Mouse (Mus musculus): ENCODE results near the gene E030025P04Rik.

Gene E030025P04Rik

DNA sequence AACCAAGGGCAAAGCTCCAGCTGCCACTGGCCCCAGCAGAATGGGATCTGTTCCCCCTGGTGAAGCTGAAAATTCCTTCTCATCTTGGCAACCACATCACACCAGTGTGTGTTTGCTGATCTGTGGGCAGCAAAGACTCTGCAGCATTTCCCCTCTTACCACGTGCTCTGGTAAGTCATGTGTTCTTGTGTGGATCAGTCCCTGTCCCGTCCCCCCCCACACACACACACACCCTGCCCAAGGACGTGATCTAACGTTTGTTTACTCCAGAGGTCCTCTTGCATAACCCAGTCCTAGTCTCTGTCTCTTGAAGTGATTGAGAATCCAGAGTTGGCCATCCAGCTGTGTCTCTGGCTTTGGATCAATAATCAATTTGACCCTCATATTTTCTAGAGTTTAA lies at the start of gene E030025P04Rik:
Gene E030025P04Rik, minus strand, starts transcription at position 134 of the 400 bp plus-strand sequence.
- DNase-seq: peak; percentile 2

DNA sequence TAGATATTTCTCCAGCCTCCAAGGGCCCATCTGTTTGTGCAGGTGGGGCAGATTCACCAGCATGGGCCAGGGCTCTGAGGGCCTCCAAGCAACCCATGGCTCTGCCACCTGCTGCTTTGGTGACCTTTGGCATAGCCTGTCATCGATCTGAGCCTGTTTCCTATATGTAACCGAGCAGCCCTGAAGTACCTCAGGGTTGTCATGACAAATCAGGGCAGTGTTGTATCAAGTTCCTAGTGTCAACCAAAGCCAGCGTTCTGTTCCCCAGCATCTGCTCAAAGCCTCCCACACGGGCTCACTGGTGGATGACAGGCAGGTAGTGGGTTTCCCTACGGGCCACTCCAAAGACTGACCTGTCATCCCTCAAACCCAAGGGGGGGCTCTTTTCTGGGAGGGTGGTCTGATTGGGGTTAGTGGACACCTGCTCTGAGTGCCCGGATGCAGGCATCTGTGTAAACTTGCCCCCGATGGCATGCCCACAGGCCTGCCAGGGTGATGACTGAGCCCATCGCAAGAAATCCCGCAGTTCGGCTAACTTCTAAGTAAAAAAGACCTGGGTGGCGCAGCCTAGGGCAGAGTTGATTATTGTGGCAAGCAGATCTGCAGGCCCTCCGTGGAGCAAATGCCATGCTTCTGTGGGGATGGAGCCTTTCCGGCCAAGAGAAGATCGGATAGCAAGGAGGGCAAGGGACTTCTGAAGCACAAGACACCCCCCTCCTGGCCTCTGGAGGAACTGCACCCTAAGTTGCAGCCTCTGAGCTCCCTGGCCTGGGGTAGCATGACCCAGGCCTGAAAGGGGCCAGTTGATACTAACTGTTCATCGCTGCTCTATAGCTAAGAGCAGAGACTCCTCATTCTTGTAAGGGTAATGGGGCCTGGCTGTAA lies 48.7 kb upstream of the E030025P04Rik start:
- DNase-seq: peak; percentile 44

DNA sequence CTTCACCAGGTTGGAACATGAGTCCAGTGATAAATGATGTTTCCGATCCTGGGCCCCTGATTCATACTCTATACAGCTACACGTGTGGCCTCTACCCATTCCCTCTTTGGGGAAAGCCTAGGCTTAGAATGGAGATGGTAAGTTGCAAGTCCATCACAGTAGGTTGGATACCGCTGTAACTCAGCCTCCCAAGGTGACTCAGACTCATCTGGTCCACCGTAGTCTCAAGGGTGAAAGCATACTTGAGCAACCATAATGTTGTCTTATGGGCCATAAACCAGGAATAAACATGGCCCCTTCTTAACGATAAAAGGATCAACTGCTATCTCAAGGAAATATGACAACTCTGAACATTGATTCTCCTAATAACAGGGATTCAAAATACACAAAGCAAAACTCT lies 44.1 kb upstream of the E030025P04Rik start:
- no peak for DNase-seq

DNA sequence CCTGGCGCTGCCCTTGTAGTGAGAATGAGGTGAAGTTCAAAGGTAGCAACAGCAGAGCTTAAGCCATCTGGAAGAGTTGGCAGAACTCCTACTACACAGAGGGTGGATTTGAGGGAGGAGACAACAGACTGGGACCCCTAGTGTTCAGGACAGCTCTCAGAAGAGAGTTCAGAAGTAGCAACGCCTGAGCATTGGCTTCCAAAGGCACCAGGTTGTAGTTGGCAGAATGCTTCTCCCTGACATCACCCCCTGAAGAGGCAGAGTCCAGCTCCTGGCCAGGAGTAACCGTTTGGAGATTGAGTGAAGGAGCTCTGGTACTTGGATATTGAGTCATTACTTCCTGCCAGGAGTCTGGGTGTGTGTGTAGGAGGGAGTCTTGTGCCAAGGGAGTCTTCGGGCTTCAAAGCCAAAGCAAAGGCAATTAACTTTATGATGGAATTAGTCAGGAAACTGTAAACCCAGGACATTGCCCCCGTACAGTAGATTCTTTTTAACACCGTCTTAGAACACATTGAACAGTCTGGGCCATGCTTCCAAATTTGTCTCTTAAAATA lies 43.5 kb upstream of the E030025P04Rik start:
- DNase-seq: no peak

DNA sequence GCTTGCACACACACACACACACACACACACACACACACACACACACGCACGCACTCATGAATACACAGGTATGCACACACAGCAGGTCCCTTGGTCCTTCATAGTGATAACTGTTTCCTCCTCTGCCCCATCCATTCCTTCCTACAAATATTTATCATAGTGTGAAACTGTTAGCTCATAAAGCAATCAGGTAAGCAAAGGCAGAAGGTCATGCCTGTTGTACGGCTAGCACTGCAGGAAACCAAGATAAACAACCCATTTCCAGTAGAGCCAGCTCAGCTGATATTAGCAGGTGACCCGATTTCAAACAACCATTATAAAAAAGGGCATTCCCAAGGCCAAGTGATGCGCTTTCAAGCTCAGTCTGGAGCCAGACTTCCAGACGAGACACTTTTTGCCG lies 36.9 kb upstream of the E030025P04Rik start:
- DNase-seq: no peak

DNA sequence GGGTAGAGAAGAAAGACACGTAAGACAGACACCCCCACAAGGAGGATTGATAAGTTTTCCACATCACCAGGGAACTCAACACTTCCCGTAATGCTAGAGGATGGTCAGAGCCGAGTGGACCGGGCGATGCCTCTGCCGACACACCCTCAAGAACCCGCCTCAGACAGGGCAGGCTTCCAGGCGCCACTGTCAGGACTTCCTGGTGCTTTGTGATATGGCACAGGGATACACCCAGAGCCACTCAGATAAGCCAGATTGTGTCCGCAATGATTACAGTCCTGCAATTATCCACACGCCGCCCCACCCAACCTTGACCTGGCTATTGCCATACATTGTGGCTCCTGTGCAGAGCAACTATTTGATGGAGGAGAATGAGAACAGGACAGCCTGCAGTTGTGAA lies 36.1 kb upstream of the E030025P04Rik start:
- peak; percentile 9 for DNase-seq

DNA sequence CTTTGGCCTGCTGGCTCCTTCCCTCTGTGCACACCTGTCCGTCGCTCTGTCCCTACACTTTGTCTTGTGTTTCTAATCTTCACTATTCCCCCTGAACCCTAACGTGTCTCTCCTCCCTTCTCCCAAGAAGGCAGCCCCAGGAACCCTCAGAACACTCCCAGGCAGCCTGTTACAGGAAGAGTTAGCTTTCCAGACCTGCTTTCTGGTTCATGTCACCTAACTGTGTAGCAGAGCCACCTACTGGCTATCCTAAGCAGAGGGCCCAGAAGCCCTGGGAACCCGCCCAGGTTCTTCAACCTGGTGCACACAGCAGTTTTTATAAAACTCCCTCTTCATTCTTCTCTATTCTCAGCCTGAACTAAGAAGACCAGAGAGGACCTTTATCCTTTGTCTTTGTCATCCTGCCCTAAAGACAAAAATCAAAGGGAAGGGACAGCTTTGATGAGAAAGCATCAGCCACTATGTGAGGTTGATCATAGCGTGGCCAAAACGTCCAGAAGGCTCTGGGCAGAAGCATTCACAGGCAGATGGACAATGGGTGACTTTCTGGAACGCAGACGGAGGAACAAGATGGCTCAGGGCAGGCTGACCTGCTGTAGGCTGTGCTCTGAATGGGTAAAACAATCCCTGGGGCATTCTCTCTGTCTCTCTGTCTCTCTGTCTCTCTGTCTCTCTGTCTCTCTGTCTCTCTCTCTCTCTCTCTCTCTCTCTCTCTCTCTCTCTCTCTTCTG lies 34.8 kb upstream of the E030025P04Rik start:
- DNase-seq: peak; percentile 10

DNA sequence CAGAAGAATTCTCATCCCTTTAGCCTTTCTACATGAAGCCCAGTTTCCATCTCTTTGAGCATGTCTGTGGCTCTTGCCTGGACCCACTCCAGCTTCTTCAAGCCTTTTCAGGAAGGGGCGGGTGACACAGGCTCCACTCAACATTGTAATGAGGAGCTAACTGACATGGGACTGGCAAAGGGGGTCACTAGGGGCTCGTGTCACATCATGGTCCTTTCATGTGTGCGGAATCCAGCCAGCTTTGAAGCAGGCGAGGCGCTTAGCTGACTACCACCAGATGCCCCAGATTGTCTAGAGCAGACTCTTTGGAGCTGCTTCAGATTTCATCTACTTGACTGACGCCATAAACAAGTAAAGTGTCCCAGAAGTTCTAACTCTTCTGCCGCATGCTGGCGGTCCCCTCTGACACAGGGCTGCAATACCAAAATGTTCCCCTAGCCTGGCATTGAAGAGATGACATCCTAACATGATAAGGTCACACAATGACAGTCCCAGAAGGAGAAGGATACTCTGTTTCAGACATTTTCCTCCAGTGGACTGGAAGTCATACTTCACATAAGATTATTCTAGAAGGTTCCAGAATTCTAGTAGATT lies 31.3 kb upstream of the E030025P04Rik start:
- no peak for DNase-seq

DNA sequence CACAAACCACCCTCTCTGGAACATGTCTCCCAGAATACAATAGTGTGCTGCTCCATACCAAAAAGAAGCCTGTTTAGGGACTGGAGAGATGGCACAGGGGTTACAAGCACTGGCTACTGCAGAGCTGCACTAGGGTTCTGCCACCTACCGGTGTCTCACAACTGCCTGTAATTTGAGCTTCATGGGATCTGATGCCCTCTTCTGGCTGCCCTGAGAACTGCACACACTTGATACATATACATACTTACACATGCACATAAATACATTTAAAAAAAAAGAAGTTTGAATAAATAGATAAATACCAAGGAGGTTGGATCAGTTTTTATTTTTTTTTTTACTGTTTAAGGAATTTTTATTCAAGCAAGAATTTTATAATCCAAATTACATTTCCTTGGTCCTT lies 28.1 kb upstream of the E030025P04Rik start:
- no peak for DNase-seq

DNA sequence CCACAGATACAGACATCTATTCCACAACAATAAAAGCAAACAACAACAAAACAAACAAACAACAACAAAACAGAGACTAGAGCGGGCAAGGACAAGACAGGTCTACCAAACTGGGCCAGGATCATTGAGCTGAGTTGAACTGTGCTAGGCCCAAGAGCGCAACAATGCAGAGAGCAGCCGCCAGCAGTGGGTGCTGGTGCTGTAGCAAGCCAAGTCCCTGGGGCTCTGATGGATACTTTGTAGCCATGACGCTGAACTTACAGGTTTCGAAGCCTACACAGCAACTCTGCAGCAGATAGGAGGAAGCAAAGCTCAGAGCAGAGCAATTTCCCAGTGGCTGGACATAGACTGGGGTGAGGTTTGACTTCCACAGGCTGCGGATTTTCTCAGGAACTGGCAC lies 26.6 kb upstream of the E030025P04Rik start:
- no peak for DNase-seq

DNA sequence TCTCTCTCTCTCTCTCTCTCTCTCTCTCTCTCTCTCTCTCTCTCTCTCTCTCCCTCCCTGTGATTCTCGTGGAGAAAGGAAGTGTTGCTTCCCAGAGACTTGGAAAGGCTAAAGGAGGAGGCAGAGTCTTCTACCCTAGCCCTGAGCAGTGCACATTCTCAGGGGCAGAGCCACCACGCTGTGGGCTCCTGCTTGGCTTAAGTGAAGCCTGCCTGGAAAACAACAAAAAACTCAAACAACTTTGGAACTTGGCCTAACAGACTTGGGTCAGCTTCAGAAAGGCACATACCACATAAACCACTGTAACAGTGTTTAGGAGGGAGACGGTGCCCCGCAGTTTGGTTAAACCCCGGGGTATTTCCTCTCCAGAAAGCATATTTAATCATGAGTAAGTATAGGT lies 13.5 kb upstream of the E030025P04Rik start:
- DNase-seq: no peak

DNA sequence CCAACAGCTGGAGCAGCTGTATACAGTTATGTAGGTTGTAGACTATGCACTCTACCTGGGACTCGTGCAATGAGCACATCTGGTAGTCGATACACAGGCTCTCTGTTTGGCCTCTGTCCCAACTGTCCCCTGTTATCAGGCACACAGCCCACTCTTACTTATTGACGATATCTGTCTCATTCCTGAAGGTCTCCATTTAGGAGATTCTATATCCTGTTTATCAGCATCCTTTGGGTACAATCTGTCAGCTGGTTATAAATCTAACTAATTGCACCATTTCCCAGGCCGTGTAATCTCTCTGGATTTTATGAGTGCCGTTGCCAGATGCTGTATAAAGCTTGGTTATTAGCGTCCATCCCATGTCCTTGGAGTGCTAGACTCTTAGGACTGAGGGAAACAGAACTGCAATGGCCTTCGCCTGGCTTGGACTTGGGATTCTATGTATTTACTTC lies 747 bp upstream of the E030025P04Rik start:
- DNase-seq: peak; percentile 2

DNA sequence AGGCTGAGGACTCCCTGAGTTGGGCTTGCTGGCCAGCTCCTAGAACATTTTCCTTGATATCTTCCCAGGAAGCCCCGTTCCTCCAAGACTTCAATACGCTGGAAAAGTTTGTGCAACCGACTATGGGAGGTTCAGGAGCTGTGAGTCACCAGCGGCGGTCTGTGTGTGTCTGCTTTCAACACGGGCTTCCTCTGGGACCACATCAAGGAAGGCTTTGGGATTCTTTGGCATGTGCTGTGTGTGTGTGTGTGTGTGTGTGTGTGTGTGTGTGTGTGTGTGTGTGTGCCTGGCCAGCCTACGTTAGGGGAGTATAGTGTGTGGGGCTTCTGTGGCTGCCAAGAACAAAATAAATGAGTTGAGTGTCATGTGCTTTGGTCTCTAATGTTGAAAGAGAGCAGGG lies 17.7 kb downstream of the E030025P04Rik start:
- no peak for DNase-seq

DNA sequence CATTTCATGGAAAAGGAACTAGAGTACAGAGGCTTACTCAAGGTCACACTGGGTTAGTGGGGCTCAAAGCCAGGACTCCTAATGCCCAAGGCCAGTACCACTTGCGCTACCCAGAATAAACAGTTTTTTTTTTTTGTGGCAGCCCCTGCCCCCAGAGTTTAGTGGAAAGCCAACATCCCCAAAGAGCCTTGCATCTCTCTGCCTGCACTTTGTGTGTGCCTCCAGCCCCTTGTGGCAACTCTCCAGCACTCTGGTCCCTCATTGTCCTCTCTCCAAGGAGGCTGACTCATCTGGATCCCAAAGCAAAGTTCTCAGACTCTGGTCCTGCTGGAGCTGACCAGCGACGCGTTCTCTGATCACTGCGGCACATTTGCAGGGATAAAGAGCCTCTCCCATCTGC lies 18.7 kb downstream of the E030025P04Rik start:
- no peak for DNase-seq

DNA sequence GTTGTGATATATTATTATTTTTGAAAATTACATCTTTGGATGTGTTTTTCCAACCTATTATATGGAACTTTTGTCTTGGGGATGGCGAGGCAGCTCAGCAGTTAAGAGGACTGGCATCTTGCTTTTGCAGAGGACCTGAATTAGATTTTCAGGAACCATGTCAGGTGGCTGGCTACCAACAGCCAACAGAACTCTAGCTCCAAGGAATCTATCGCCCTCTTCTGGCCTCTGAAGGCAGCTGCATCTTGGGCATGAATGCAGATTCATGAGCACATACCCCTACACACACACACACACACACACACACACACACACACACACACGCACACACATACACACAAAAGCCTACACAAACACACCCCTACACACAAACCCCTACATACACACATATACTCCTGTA lies 19.9 kb downstream of the E030025P04Rik start:
- DNase-seq: no peak

DNA sequence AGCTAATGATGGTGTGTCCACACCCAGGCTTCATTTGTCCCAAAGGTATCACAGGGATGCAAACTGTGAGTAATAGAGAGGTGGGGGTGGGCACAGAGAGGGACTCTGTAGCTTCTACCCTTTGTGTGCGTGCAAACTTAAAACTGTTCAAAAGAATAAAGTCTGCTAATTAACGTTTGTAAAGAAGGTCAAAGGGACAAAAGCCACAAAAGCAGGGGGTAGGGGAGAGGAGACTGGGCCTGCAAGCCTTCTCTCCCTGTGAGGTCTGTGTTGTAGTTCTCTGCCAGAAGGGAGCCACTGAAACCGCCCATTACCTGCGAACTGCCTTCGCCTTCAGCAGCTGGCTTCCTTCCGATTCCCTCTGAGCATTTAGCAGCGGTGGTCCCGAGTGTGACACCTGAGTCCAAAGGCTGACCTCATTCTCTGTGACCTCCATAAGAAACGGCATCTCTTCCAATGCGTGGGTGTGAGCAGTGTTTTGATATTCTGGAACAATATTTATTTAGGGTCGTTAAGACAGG lies 34.3 kb downstream of the E030025P04Rik start:
- DNase-seq: no peak

DNA sequence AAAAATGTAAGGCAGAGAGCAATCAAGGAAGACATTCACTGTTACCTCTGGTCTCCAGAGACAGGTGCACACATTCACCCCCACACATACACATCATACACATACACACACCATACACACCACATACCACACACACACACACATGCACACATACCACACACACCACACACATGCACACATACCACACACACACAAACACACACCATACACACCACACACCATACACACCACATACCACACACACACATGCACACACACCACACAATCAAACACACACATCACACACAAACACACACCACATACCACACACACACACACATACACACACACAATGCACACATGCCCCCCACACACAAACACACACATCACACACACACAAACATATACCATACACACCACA lies 35.1 kb downstream of the E030025P04Rik start:
- no peak for DNase-seq

DNA sequence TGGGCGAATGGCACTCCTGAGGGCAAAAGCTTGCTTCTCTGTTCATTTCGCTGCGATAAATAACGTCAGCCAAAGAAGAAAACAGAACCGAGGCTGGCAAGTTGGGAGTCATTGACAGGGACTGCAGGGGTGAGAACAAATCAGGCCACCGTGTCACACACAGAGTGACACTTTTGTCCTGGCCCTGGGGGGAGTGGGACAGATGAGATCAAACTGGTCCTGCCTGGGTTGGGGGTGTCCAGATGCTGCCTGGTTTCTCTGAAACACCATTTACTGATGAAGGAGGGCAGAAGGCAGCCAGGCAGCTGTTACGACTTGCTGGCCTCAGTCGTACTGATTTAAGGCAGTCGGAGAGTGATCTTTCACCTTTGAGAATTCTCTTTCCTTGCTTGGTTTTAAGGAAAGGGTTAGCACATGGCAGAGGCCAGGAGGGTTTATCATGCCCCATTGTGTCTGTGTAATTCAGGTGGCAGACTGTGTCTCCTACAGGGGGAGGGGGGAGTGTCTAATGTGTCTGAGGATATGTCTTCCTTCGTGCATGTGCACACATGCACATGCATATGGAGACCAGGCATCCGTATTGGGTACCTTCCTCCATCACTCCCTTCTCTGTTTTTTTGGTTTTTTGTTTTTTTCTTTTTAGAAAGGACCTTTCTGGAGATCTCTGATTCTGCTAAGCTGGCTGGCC lies 36.5 kb downstream of the E030025P04Rik start:
- no peak for DNase-seq

DNA sequence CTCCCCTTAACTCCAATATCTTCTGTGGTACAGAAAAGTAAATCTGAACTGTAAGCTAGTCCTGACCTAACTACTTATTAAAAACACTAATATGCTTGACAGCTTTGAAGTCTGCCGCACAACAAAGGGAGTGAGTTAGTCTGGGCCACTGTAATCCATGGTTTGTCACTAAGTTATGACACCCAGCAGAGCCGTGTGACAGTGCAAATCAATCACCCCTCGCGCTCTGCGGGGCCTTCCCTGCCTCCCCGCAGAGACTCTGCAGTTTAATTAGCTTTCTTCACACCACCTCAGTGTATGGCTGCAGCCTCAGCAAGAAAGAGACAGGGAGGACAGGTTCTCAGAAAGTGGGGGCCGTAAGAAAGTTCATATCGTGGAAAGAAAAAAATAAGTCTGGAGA lies 37.4 kb downstream of the E030025P04Rik start:
- DNase-seq: no peak

DNA sequence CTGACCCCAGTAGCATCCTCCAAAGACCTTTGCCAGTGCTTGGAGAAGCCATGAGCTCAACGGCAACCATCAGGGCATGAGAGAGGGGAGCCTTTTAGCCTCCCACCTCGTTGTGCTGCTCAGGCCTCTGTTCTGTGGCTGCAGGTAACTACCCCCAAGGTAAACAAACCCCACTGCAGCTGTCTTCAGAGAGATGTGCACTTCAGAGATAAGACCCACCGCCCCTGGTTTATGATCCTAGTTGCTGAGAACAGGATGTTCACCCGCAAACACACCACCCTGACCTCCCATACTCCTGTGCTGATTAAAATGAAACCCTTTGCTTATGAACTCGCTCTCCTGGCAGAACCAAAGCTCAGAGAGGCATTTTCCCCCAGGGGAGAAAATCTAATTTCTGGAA lies 38.0 kb downstream of the E030025P04Rik start:
- no peak for DNase-seq

DNA sequence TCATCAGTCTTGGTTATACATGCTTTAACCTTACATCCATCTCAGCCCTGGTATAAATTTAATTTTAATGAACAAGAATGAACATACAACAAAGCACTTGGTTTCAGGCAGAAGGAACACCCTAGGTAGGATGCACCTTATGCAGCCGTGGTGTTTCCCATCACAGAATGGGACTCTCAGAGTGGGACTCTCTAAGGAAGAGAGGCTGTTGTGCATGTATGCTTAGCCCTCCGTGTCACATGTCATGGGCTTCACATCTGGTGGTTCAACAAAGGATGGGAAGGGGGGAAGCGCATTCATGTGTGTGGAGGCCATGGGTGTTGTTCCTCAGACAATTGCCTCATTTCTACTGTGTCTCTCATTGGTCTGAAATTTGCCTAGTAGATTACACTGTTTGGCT lies 40.8 kb downstream of the E030025P04Rik start:
- DNase-seq: no peak

DNA sequence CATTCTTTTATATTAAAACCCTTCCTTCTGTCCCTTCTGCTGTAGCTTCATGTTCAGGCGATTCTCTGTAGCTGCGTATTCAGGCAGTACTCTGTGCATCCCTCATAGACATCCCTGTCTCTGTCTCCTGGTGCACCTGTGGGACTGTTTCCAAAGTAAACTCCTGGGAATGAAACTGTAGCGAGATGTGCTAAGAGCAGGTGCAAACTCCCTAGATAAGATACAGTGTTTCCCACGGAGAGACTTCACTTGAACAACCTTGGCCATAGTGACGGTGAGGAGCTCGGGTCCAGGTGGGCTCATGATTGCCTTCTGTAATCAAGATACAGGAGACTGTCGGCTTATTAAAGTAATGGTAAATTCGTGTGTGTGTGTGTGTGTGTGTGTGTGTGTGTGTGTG lies 41.5 kb downstream of the E030025P04Rik start:
- DNase-seq: no peak

DNA sequence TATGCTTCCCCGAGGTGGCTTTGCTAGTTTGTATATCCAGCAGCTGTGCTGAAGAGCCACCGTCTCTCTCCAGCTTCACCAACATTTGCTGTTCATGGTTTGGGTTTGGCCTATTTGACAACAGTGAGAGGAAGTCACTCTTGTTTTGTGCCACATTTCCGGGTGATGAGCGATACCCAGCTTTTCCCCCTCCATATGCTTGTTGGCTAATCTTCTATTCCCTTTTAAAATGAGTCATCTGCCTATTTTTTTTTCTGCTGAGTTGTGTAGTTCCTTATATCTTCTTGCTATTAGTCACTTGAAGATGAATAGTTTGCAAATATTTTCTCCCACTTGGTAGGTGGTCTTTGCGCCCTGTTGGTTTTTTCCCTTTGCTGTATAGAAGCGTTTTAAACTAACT lies 43.9 kb downstream of the E030025P04Rik start:
- DNase-seq: no peak
